Mouse (Mus musculus) kidney, adult 9 months (tissue): ENCODE data around the gene Tbc1d2b.

Experiments
- DNase-seq: peaks from one replicate; pipeline ENCODE4 v3.0.0; 2022

The Tbc1d2b gene

DNA sequence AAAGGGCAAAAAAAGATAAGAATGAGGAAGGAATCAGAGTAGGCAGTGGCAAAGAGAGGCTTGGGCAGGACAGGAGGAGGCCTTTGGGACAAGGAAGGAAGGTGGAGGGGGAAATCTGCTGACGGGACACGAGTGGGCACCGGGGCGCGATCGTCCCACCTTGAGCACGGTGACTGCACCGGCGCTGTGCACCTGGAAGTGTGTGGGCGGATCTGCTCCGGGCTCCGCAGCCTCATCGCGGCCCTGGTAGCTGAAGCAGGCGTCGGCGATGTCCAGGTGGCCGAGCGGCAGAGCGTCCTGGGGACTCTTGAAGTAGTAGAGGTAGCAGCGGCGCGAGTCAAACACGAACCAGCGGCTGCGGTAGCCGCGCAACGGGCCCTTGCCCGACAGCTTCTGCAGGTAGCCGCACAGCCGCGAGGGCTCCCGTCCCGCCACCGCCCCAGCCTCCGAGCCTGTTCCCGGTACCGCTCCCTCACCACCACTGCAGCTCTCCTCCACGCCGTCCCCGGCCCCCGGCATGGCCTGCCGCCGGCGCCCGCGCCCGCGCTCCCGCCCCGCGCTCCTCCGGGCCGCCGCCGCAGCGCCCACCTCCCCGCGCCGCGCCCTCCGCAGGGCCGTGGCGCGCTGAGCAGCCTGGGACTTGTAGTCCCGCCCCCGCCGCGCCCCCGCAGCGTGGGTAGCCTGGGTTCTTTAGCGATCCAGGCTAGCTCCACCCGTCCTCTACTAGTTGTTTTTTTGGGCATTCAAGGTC lies at the start of gene Tbc1d2b:
Gene Tbc1d2b (minus strand): TSS at position 612 of the 751 bp plus-strand sequence.
- DNase-seq = peak; percentile 49

- DNase-seq = no peak
Measured at GRCm38 (mm10) chr9:90316300-90316699, 45.7 kb upstream of the Tbc1d2b start.

GRCm38 (mm10) chr9:90315662-90316061 lies 45.1 kb upstream of the Tbc1d2b start:
- DNase-seq = no peak

DNA sequence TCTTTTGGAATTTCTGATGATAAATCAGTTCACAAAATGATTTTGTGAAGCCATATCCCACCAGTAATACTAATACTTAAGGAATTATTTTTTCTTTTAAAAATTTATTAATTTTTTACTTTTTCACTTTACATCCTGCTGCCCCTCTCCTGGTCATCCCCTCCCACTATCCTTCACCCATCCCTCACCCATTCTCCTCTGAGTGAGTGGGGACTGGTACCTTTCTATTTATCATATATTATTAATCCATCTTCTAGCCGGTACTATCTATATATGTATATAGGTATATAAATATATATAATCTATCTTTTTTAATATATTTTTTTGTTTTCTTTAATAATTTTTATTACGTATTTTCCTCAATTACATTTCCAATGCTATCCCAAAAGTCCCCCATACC lies 33.6 kb upstream of the Tbc1d2b start:
- DNase-seq = no peak

DNA sequence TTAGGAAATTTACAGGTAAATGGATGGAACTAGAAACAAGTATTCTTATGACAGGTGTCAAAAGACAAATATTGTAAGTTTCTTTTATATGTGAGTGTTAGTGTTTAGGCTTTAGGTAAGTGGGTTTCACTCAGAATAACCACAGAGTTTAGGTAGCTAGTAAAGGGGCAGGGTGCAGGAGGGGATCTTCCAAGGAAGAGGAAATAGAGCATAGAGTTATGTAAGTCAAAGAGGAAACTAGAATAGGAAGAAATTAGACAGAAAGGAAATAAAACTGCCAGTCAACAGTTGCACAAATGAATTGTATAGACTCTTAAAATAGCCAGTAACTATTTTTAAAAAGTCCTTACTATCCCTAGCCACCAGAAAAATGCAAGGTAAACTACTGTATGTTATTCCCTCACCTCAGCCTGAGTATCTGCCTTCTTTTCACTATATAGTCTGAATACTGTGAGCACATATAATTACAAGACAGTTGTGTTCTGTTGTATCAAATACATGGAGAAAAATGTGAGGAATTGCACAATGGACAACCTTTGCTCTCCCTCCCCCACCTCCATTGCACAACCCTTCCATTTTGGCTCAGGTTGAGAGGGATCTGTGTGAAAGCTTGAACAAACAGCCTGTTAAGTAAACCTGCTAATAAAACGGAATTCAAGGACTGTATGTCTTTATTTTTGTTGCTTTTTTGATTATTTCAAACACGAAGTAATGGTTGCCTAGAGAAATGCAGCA lies 32.7 kb upstream of the Tbc1d2b start:
- peak; percentile 6 for DNase-seq

DNA sequence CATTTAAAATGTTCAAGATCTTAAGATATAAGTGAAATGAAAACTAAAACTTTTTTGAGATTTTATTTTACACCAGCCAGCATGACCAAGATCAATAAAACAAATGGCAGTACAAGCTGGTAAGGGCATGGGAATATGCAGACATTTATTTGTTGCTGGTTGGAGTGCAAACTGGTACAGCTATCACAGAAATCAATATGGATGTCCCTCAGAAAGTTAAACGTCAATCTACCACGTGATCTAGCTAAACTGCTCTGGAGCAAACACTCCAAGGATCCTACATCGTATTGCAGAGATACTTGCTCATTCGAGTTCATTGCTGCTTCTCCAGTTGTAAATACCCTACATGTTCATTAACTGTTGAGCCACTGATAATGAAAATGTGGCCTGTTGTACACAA lies 32.1 kb upstream of the Tbc1d2b start:
- DNase-seq = no peak

GRCm38 (mm10) chr9:90301081-90301688 lies 30.6 kb upstream of the Tbc1d2b start:
- no peak for DNase-seq

DNA sequence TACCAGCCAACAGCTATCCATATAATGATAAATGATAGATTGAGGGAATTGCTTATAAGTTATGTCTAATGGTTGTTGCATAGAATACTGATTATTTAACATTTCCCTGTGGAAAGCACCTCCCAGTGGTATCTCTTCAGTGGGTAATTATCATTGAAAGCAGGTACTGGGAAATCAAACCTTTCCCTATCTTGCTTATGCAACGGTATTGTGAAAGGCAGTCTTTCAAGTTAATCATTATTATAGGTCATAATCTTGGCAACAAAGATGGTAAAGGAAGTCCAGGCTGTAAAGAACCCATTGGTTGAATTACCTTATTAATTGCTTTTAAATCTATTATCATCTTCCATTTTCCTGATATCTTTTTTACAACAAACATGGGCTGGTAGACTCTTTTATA lies 27.0 kb upstream of the Tbc1d2b start:
- DNase-seq = peak; percentile 5

DNA sequence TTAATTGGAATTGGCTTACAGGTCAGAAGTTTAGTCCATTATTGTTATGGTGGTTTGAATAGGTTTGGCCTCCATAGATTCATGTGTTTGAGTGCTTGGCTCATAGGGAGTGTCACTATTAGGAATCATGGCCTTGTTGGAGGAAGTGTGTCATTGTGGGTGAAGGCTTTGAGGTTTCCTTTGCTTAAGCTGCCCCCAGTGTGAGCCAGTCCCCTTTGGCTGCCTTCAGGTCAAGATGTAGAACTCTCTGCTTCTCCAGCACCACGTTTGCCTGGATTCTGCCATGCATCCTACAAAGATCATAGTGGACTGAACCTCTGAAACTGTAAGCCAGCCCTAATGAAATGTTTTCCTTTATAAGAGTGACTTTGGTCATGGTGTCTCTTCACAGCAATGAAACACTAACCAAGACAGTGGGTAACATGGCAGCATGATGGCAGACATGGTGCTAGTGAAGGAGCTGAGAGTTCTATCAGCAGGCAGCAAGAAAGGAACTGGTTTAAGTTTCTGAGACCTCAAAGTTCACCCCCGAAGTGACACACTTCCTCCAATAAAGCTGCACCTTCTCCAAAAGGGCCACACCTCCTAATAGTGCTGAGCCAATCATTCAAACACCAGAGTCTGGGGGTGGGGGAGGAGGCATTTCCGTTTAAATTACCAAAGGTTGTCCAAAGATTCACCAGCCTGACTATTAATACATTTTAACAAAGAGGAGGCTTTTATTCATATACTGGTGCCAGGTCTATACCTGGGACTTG lies 23.2 kb upstream of the Tbc1d2b start:
- DNase-seq = no peak

- no peak for DNase-seq
Measured at GRCm38 (mm10) chr9:90278397-90278796, 7.8 kb upstream of the Tbc1d2b start.

- no peak for DNase-seq
Measured at GRCm38 (mm10) chr9:90277884-90278283, 7.3 kb upstream of the Tbc1d2b start.

- no peak for DNase-seq
Measured at GRCm38 (mm10) chr9:90276779-90277178, 6.2 kb upstream of the Tbc1d2b start.

- DNase-seq = no peak
Measured at GRCm38 (mm10) chr9:90275906-90276305, 5.3 kb upstream of the Tbc1d2b start.

DNA sequence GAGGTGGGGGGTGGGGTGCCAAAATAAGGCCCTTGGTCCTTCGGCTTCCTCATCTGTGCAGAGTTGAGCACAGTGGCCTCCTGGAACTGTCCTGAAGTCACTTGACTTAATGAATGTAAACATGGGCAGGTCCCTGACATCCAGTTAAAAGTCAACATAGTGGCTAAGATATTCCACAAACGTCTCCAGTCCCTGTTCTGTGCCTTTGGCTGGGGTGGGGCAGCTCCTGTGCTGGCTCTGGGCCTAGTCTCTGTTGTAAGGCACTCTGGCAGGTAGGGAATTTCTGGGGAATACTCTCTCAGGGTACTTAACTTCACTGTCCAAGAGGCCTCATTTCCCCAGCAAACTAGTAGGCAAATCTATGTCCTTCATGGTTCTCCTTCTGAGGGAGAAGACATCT lies 4.9 kb upstream of the Tbc1d2b start:
- no peak for DNase-seq

DNA sequence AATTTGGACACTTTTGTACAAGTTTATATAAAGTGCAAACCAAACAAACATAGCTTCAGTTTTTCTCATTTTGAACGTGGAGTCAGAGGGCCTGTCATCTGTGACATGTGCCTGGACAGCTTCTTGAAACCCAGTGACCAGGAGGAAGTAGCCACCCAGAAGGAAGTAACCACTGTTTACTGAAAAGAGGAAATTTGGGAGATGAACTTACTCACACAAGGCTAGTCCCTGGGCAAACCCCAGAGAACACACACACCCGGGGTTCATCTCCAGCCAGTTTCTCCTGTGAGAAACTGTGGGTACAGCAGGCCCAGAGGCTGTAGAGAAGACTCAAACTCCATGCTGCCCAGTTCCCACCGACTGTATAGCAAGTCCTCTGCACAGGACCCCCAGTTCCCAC lies 3.9 kb upstream of the Tbc1d2b start:
- no peak for DNase-seq

DNA sequence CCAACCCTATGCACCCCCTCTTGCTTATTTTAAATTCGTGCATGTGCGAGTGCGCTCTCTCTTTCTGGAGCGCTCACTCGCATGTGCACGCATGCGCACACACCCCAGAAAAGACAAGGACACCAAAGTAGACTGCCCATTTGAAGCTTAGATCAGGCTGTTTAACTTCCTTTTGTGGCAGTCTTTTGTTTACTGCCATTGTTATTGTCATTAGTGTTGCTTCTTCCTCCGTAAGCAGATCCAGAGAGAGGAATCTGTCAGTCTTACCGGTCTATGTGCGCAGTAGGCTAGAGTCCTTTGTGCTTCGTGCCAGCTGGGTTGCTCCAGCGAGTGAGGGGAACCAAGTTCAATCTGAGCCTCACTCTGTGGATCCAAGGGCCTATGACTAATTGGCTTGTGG lies 1.7 kb upstream of the Tbc1d2b start:
- no peak for DNase-seq

- no peak for DNase-seq
Measured at GRCm38 (mm10) chr9:90271541-90272090, 1.0 kb upstream of the Tbc1d2b start.

DNA sequence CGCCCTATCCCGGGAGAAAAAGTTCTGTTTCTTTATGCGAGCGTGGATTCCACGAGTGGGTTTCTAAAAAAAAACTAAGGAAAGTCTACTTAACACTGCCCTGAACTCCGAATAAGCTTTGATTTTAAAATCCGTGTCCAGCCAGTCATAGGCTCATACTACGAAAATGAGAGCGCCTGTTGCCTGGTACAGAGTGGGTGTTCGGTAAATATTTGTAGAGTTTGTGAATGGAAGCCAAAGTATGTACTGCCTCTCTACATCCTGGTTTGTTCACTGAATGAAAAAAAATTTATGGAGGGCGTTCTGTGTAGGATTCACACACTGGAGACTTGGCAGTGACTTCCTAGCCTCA lies 316 bp upstream of the Tbc1d2b start:
- DNase-seq = no peak

DNA sequence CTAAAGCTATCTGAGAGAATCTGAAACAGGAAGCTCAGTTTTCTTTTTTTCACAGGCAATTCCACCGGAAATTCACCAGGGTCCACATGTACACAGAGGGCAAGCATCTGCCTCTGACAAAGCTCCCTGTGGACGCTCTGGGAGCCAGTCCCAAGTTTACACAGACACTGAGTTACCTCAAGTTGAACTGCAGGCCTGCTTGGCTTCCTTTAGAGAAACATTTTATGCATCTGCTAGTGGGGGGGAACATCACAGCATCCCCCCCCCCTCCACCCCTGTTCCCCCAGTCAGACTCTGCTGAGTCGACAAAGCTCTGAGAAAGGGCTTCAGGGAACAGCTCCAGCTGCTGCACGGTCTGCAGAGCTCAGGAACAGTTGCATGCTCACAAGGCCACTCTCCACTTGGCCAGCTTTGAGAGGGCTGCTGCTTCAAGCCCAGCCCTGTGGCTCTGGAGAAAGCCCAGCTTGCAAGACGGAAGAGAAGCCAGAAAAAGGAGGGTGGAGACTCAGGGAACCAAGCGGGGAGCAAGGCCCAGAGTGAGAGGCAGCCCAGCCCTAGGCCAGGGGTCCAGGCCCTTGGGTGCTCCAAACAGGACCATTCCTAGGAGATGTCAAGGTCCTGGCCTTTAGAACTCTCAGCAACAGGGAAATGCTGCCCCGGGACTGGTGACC lies 1.5 kb downstream of the Tbc1d2b start:
- DNase-seq = peak; percentile 46

DNA sequence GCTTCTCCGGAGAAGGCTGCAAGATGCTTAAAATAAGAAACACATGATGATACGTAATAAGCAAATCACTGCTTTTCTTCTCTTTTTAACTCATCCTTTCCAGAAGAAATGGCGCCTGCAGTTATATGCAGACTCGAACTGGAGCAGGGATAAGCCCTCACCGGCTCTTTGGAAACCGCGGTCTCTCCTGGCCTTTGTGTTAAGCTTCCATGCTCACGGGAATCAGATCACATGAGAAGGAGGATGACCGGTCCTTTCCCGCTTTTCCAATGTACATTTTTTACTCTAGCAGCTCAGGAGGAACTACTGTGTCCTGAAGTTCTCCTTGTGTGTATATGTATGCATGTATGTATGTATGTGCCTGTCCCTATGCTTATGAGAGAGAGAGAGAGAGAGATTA lies 3.7 kb downstream of the Tbc1d2b start:
- no peak for DNase-seq

DNA sequence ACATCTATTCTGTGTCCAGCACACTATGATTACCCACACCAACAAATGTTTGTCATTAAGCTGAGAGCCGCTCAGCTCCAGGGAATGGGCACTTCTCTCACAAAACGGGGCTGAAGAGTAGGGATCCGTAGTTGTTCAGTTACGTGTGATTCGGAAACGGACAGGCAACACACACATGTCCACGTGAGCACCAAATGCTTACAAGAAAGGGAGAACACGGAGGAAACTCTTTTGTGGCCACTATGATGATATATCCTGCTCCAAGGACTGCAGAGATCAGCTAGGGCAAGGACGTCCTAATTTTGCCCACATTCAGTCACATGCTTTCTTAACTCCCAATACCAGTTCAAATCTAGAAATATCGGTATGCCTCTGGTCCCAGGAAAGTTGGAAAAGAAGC lies 4.5 kb downstream of the Tbc1d2b start:
- DNase-seq = no peak

- DNase-seq = no peak
Measured at GRCm38 (mm10) chr9:90265322-90266039, 5.1 kb downstream of the Tbc1d2b start.
